Mouse (Mus musculus) MEL (cell line): ENCODE results near the gene F2. TPM values are rescaled to one million over a fixed set of nuclear protein-coding genes. Genes with fewer than 3 reads are reported as not detected.

Experiments used
- DNase-seq: peaks from one replicate; pipeline ENCODE4 v3.0.0; 2011; ENCODE audit warnings: low read depth, low spot score
- H3K27ac ChIP-seq: 2 replicates; pipeline ENCODE4 v1.5.1; 2012; ENCODE audit warnings: low read depth, mild to moderate bottlenecking, control low read depth, low read length, moderate library complexity; ENCODE audit not compliant: control insufficient read depth
- H3K27me3 ChIP-seq, 2 experiments: fragments of 150-350 bp in 1 of 2; sonication (generic) in 1 of 2; 2 replicates each; pipeline ENCODE4 v1.6.1; 2012; ENCODE audit warnings: low read length in 2 of 2, mild to moderate bottlenecking in 2 of 2, improper control_type of control experiment in 1 of 2, moderate library complexity in 1 of 2; ENCODE audit not compliant: insufficient read depth in 2 of 2, control insufficient read depth in 1 of 2
- H3K36me3 ChIP-seq, 2 experiments: 2 replicates each; pipeline ENCODE4 v1.6.1; 2012 to 2014; ENCODE audit warnings: low read length in 2 of 2, improper control_type of control experiment in 1 of 2, inconsistent platforms in 1 of 2, mild to moderate bottlenecking in 1 of 2; ENCODE audit not compliant: insufficient read depth in 2 of 2, control insufficient read depth in 1 of 2
- H3K4me1 ChIP-seq, 2 experiments: fragments of 150-350 bp in 1 of 2; sonication (generic) in 1 of 2; 2 replicates each; pipeline ENCODE4 v1.6.1; 2012; ENCODE audit warnings: low read length in 2 of 2, improper control_type of control experiment in 1 of 2, mild to moderate bottlenecking in 1 of 2; ENCODE audit not compliant: insufficient read depth in 2 of 2, control insufficient read depth in 1 of 2
- H3K4me3 ChIP-seq, 2 experiments: fragments of 150-350 bp in 1 of 2; sonication (generic) in 1 of 2; 2 replicates each; pipeline ENCODE4 v1.5.1; 2012; ENCODE audit warnings: low read depth in 2 of 2, low read length in 2 of 2, mild to moderate bottlenecking in 2 of 2, moderate library complexity in 2 of 2, control low read depth in 1 of 2, improper control_type of control experiment in 1 of 2; ENCODE audit not compliant: control insufficient read depth in 1 of 2, insufficient read depth in 1 of 2
- H3K79me2 ChIP-seq: 2 replicates; pipeline ENCODE4 v1.6.1; 2012; ENCODE audit warnings: mild to moderate bottlenecking, low read length, moderate library complexity; ENCODE audit not compliant: control insufficient read depth, poor library complexity, insufficient read depth
- H3K9ac ChIP-seq: 2 replicates; pipeline ENCODE4 v1.6.1; 2012; ENCODE audit warnings: low read depth, mild to moderate bottlenecking, control low read depth, low read length, moderate library complexity; ENCODE audit not compliant: control insufficient read depth, poor library complexity, severe bottlenecking
- H3K9me3 ChIP-seq: fragments of 150-350 bp; sonication (generic); replicated peaks from 2 replicates; pipeline ENCODE4 v1.6.1; 2012; ENCODE audit warnings: mild to moderate bottlenecking, low read length, improper control_type of control experiment, moderate library complexity; ENCODE audit not compliant: insufficient read depth
- CHD1 ChIP-seq: IDR thresholded peaks from 2 replicates; pipeline ENCODE4 v1.6.1; 2012; ENCODE audit warnings: low read depth, mild to moderate bottlenecking, inconsistent platforms, low read length, improper control_type of control experiment
- CHD2 ChIP-seq: IDR thresholded peaks from 2 replicates; pipeline ENCODE4 v1.6.1; 2011; ENCODE audit warnings: low read length, improper control_type of control experiment
- E2F4 ChIP-seq: IDR thresholded peaks from 2 replicates; pipeline ENCODE4 v1.6.1; 2011; ENCODE audit warnings: low read depth, low read length, improper control_type of control experiment, borderline replicate concordance
- ELF1 ChIP-seq: IDR thresholded peaks from 2 replicates; pipeline ENCODE4 v1.6.1; 2014; ENCODE audit warnings: low read depth, mild to moderate bottlenecking, inconsistent platforms, low read length, improper control_type of control experiment, moderate library complexity
- GABPA ChIP-seq: IDR thresholded peaks from 2 replicates; pipeline ENCODE4 v1.6.1; 2012; ENCODE audit warnings: low read depth, mild to moderate bottlenecking, inconsistent platforms, low read length, improper control_type of control experiment, moderate library complexity
- GATA1 ChIP-seq: IDR thresholded peaks from 2 replicates; pipeline ENCODE4 v1.6.1; 2011; ENCODE audit warnings: low read depth, low read length, improper control_type of control experiment
- HCFC1 ChIP-seq: IDR thresholded peaks from 2 replicates; pipeline ENCODE4 v1.6.1; 2012; ENCODE audit warnings: low read depth, mild to moderate bottlenecking, inconsistent platforms, low read length, improper control_type of control experiment, moderate library complexity
- JUND ChIP-seq: IDR thresholded peaks from 2 replicates; pipeline ENCODE4 v1.6.1; 2011; ENCODE audit warnings: low read depth, mild to moderate bottlenecking, improper control_type of control experiment, low read length
- KAT2A ChIP-seq: conservative IDR thresholded peaks from 2 replicates; pipeline ENCODE4 v1.6.1; 2012; ENCODE audit warnings: low read depth, low read length, improper control_type of control experiment, inconsistent platforms
- MAX ChIP-seq: IDR thresholded peaks from 2 replicates; pipeline ENCODE4 v1.6.1; 2011; ENCODE audit warnings: low read length, improper control_type of control experiment
- MAZ ChIP-seq: IDR thresholded peaks from 2 replicates; pipeline ENCODE4 v1.6.1; 2012; ENCODE audit warnings: low read depth, mild to moderate bottlenecking, inconsistent platforms, low read length, improper control_type of control experiment
- MEF2A ChIP-seq: IDR thresholded peaks from 2 replicates; pipeline ENCODE4 v1.6.1; 2014; ENCODE audit warnings: low read depth, mild to moderate bottlenecking, inconsistent platforms, low read length, improper control_type of control experiment; ENCODE audit not compliant: poor library complexity, insufficient replicate concordance, severe bottlenecking; ENCODE audit errors: extremely low read depth
- MXI1 ChIP-seq: IDR thresholded peaks from 2 replicates; pipeline ENCODE4 v1.6.1; 2011; ENCODE audit warnings: mild to moderate bottlenecking, low read depth, low read length, improper control_type of control experiment
- MYB ChIP-seq: IDR thresholded peaks from 2 replicates; pipeline ENCODE4 v1.6.1; 2011; ENCODE audit warnings: mild to moderate bottlenecking, low read depth, low read length, improper control_type of control experiment
- MYC ChIP-seq: IDR thresholded peaks from 2 replicates; pipeline ENCODE4 v1.6.1; 2011; ENCODE audit warnings: low read depth, mild to moderate bottlenecking, low read length, improper control_type of control experiment, moderate library complexity
- NELFE ChIP-seq: IDR thresholded peaks from 2 replicates; pipeline ENCODE4 v1.6.1; 2011; ENCODE audit warnings: low read depth, low read length, improper control_type of control experiment
- POLR2A ChIP-seq, 2 experiments: IDR thresholded peaks; 2 replicates each; pipeline ENCODE4 v1.6.1; 2011 to 2012; ENCODE audit warnings: low read length in 2 of 2, mild to moderate bottlenecking in 2 of 2, control low read depth in 1 of 2, improper control_type of control experiment in 1 of 2, low read depth in 1 of 2, moderate library complexity in 1 of 2; ENCODE audit not compliant: control insufficient read depth in 1 of 2, insufficient read depth in 1 of 2, poor library complexity in 1 of 2
- POLR2AphosphoS5 ChIP-seq: IDR thresholded peaks from 2 replicates; pipeline ENCODE4 v1.6.1; 2012; ENCODE audit warnings: low read depth, borderline replicate concordance, mild to moderate bottlenecking, inconsistent platforms, low read length, moderate library complexity, mixed read lengths
- RAD21 ChIP-seq: IDR thresholded peaks from 2 replicates; pipeline ENCODE4 v1.6.1; 2011; ENCODE audit warnings: mild to moderate bottlenecking, low read depth, low read length, improper control_type of control experiment
- RCOR1 ChIP-seq: IDR thresholded peaks from 2 replicates; pipeline ENCODE4 v1.6.1; 2012; ENCODE audit warnings: low read depth, mild to moderate bottlenecking, inconsistent platforms, low read length, improper control_type of control experiment
- SMC3 ChIP-seq: IDR thresholded peaks from 2 replicates; pipeline ENCODE4 v1.6.1; 2011; ENCODE audit warnings: low read depth, low read length, improper control_type of control experiment
- TAL1 ChIP-seq: IDR thresholded peaks from 2 replicates; pipeline ENCODE4 v1.6.1; 2012; ENCODE audit warnings: mild to moderate bottlenecking, inconsistent platforms, low read length, moderate library complexity, mixed read lengths
- TBP ChIP-seq: IDR thresholded peaks from 2 replicates; pipeline ENCODE4 v1.8.0; 2011; ENCODE audit warnings: low read depth, low read length, improper control_type of control experiment
- UBTF ChIP-seq: IDR thresholded peaks from 2 replicates; pipeline ENCODE4 v1.6.1; 2012; ENCODE audit warnings: low read depth, mild to moderate bottlenecking, inconsistent platforms, low read length, improper control_type of control experiment, moderate library complexity, borderline replicate concordance; ENCODE audit not compliant: insufficient read depth
- USF2 ChIP-seq, 2 experiments: IDR thresholded peaks; 2 replicates each; pipeline ENCODE4 v1.6.1; 2011 to 2012; ENCODE audit warnings: improper control_type of control experiment in 2 of 2, low read length in 2 of 2, borderline replicate concordance in 1 of 2, inconsistent platforms in 1 of 2, low read depth in 1 of 2, mild to moderate bottlenecking in 1 of 2; ENCODE audit not compliant: insufficient read depth in 1 of 2
- ZC3H11A ChIP-seq: IDR thresholded peaks from 2 replicates; pipeline ENCODE4 v1.6.1; 2012; ENCODE audit warnings: low read depth, mild to moderate bottlenecking, inconsistent platforms, low read length, improper control_type of control experiment
- ZKSCAN1 ChIP-seq: IDR thresholded peaks from 2 replicates; pipeline ENCODE4 v1.6.1; 2012; ENCODE audit warnings: low read depth, mild to moderate bottlenecking, inconsistent platforms, low read length, improper control_type of control experiment, moderate library complexity
- ZMIZ1 ChIP-seq: IDR thresholded peaks from 2 replicates; pipeline ENCODE4 v1.6.1; 2012; ENCODE audit warnings: low read depth, mild to moderate bottlenecking, inconsistent platforms, low read length, improper control_type of control experiment, moderate library complexity
- ZNF384 ChIP-seq: IDR thresholded peaks from 2 replicates; pipeline ENCODE4 v1.6.1; 2012; ENCODE audit warnings: low read depth, mild to moderate bottlenecking, inconsistent platforms, low read length, improper control_type of control experiment
- polyA plus RNA-seq, 2 experiments: library from polyadenylated mRNA; stranded (reverse) in 1 of 2; unstranded in 1 of 2; fragments of >175 nt in 1 of 2; fragments of >200 nt in 1 of 2; gene quantifications; 2 replicates each; pipeline versions ENCODE4 v1.2.1 to v1.2.4; 2012; ENCODE audit warnings: low replicate concordance in 2 of 2, low read depth in 1 of 2; ENCODE audit not compliant: insufficient read length in 2 of 2, insufficient read depth in 1 of 2, missing spikeins in 1 of 2
- total RNA-seq: library from RNA; depleted of rRNA; stranded (reverse); fragments of 300-350 nt; gene quantifications from 2 replicates; pipeline ENCODE4 v1.2.3, GENCODE M21; 2012

The F2 gene
- total and polyA plus RNA-seq, 3 experiments = 0.04 to 0.06 TPM; not detected in 1

- no peak for TF ChIP-seq ZC3H11A
- TF ChIP-seq POLR2A (IDR thresholded peaks at IDR 0.05; ENCODE audit: control insufficient read depth in 1 of 2, insufficient read depth in 1 of 2, low read depth in 1 of 2, low read length in 2 of 2, poor library complexity in 1 of 2) = no peak
- no peak for TF ChIP-seq HCFC1
- TF ChIP-seq POLR2AphosphoS5 = no peak
- no peak for TF ChIP-seq GATA1
- TF ChIP-seq CHD1 = no peak
- TF ChIP-seq JUND = no peak
- no peak for TF ChIP-seq RAD21
- no peak for TF ChIP-seq ZNF384
- TF ChIP-seq UBTF = no peak
- TF ChIP-seq SMC3 = no peak
- TF ChIP-seq RCOR1 = no peak
- TF ChIP-seq MEF2A = no peak
- TF ChIP-seq GABPA = no peak
- TF ChIP-seq ZKSCAN1 = no peak
- no peak for TF ChIP-seq E2F4
- TF ChIP-seq ZMIZ1 = no peak
- peaks cover 0 to 3% of the 10 kb centered on the region in 2 experiments; a peak in 2 of 4 replicates for H3K4me1 ChIP-seq
- no peak overlapping the region for H3K4me3 ChIP-seq
- H3K9ac ChIP-seq = no peak overlapping the region
- H3K79me2 ChIP-seq = peaks cover 9% of the 10 kb centered on the region
- no peaks in the 10 kb centered on the region for H3K27me3 ChIP-seq
- H3K9me3 ChIP-seq = no peaks in the 10 kb centered on the region
- H3K27ac ChIP-seq = no peak overlapping the region
- no peak for DNase-seq
- H3K36me3 ChIP-seq = no peaks in the 10 kb centered on the region; a peak in 3 of 4 replicates
These were observed 19.2 kb upstream of the F2 start for GRCm38 (mm10) chr2:91655388-91655787.

DNA sequence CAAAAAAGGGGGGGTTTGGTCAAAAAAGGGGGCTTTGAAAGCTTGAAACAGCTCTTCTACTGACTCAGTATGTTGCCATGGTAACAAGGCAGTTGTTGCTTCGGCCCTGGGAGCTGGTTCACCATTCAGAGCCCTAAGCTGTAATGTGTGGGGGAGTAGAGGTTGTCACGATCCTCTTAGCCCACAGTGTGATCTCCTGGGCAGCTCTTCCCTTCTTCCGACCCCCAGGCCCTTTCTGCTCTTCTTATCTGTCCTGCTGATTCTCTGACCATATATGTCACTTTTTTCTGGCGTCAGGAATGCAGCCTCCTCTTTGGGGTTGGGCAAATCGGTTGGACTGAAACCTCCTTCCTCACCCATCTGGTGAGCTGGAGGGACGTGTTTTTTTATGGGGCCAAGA lies 16.6 kb upstream of the F2 start:
- no peaks in the 10 kb centered on the region for H3K9me3 ChIP-seq
- H3K27me3 ChIP-seq = no peaks in the 10 kb centered on the region
- peaks cover 0 to 4% of the 10 kb centered on the region in 2 experiments for H3K36me3 ChIP-seq
- H3K27ac ChIP-seq = no peak overlapping the region
- H3K9ac ChIP-seq = no peak overlapping the region
- TF ChIP-seq MAZ (no peak), ZKSCAN1 (no peak), TAL1 (no peak), NELFE (no peak), KAT2A (no peak), MAX (no peak), USF2 (IDR thresholded peaks at IDR 0.05; ENCODE audit: borderline replicate concordance in 1 of 2, insufficient read depth in 1 of 2, low read depth in 1 of 2, low read length in 2 of 2) (no peak), MEF2A (no peak), MYB (no peak), RAD21 (no peak), MYC (no peak), RCOR1 (no peak), ZC3H11A (no peak), MXI1 (no peak), TBP (no peak), CHD2 (no peak), ELF1 (no peak), JUND (no peak), POLR2A (IDR thresholded peaks at IDR 0.05; ENCODE audit: control insufficient read depth in 1 of 2, insufficient read depth in 1 of 2, low read depth in 1 of 2, low read length in 2 of 2, poor library complexity in 1 of 2) (no peak)
- H3K79me2 ChIP-seq = peaks cover 23% of the 10 kb centered on the region
- H3K4me3 ChIP-seq = no peak overlapping the region
- H3K4me1 ChIP-seq = peaks cover 0 to 5% of the 10 kb centered on the region in 2 experiments; a peak in 3 of 4 replicates
- DNase-seq = no peak
